Mouse (Mus musculus): ENCODE results near the gene Mrpl57. TPM values are rescaled to one million over a fixed set of nuclear protein-coding genes. Genes with fewer than 3 reads are reported as not detected.

Mrpl57 gene
- polyA plus RNA-seq, 1 experiment from 2014 or later = 162 TPM

DNA sequence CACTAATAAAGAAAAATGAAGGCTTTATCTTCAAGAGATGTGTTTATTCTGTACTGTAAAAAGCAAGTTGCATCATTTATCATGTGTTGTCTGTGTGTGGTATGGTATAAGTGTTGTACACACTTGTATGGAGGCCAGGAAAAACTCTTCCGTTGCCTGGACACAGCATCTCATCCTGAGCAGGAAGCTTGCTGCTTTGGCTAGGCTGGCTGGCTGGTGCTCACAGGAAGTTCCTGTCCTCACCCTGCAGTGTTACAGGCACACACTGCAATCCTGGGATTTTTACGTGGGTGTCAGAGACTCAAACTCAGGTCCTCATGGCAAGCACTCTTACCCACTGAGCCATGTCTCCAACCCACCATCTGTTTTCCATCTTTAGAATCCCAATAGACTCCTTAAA lies 37.1 kb downstream of the Mrpl57 start:
- peaks cover 52% of the 10 kb centered on the region for H3K36me3 ChIP-seq
- no peaks in the 10 kb centered on the region for H3K4me1 ChIP-seq
- H3K4me2 ChIP-seq = no peak overlapping the region
- 92% methylated on average over 2 of the region's 2 CpGs for WGBS
- no peak for ATAC-seq (ENCODE audit: low FRiP score)
- H3K4me3 ChIP-seq (replicated peaks) = no peak overlapping the region
- H3K27me3 ChIP-seq (replicated peaks) = no peaks in the 10 kb centered on the region
- H3K9me3 ChIP-seq (replicated peaks) = no peaks in the 10 kb centered on the region
- no peak overlapping the region for H3K27ac ChIP-seq (replicated peaks)
- no peak overlapping the region for H3K9ac ChIP-seq (replicated peaks)

DNA sequence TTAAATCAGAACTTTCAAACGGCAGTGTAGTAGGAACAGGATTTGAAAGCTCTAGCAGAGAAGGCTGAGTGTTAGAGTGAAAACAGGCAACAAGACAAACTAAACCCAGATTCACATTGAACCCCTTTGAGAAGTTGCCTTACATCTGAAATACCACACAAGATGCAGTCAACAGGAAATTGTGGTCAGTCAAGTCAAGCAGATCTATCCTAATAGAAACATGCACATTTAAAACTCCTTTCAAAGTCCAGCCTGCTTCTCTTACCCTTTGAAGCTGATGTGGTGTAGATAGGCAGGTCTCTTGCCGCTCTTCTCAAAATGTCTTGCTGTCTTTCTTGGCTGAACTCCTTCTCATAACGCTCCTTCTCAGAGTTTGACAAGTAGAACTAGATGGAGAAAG lies 39.2 kb downstream of the Mrpl57 start:
- ATAC-seq (ENCODE audit: low FRiP score) = no peak
- peaks cover 54% of the 10 kb centered on the region for H3K36me3 ChIP-seq
- no peak overlapping the region for H3K27ac ChIP-seq (replicated peaks)
- no peak overlapping the region for H3K4me3 ChIP-seq (replicated peaks)
- no peak overlapping the region for H3K4me2 ChIP-seq
- WGBS = 94% methylated on average over 3 of the region's 3 CpGs
- no peaks in the 10 kb centered on the region for H3K9me3 ChIP-seq (replicated peaks)
- H3K27me3 ChIP-seq (replicated peaks) = no peaks in the 10 kb centered on the region
- no peak overlapping the region for H3K9ac ChIP-seq (replicated peaks)
- no peaks in the 10 kb centered on the region for H3K4me1 ChIP-seq

- WGBS = 97% methylated on average over 3 of the region's 3 CpGs
These were observed 40.7 kb downstream of the Mrpl57 start for GRCm38 (mm10) chr14:57866676-57867276.

GRCm38 (mm10) chr14:57877921-57878320 lies 51.9 kb downstream of the Mrpl57 start:
- Histone ChIP-seq H3K4me3 (replicated peaks) (no peak overlapping the region), H3K4me1 (peaks cover 13% of the 10 kb centered on the region), H3K9ac (replicated peaks) (no peak overlapping the region), H3K27ac (replicated peaks) (no peak overlapping the region), H3K36me3 (0 out of 2 replicates have a peak, but pooled peaks cover 7% of the 10 kb centered on the region), H3K4me2 (no peak overlapping the region), H3K9me3 (replicated peaks) (no peaks in the 10 kb centered on the region), H3K27me3 (replicated peaks) (no peaks in the 10 kb centered on the region)
- 97% methylated on average over 9 of the region's 9 CpGs for WGBS
- ATAC-seq (ENCODE audit: low FRiP score) = no peak

More at GRCm38 (mm10) chr14:57866676-57867276, 40.7 kb downstream of the Mrpl57 start:
- H3K36me3 ChIP-seq = peaks cover 53% of the 10 kb centered on the region
- no peak overlapping the region for H3K4me2 ChIP-seq
- no peaks in the 10 kb centered on the region for H3K4me1 ChIP-seq
- H3K27ac ChIP-seq (replicated peaks) = no peak overlapping the region
- no peak overlapping the region for H3K9ac ChIP-seq (replicated peaks)
- no peaks in the 10 kb centered on the region for H3K9me3 ChIP-seq (replicated peaks)
- no peak for ATAC-seq (ENCODE audit: low FRiP score)
- no peaks in the 10 kb centered on the region for H3K27me3 ChIP-seq (replicated peaks)
- H3K4me3 ChIP-seq (replicated peaks) = no peak overlapping the region

Small RNA genes lying within 50 kb of the gene (microRNA-seq; reads per million reads assigned to microRNA genes)
- not detected for gene Mir3077

Other genes starting within 250 kb of the Mrpl57 start
- 11.0 and 13.3 TPM in 2 replicates for gene Xpo4, start 160.8 kb upstream of the Mrpl57 start, polyA plus RNA-seq (2015; fragmentation: Nextera tagmentation; extraction: Ambion mirVana)
- not detected in 2 replicates for gene Gm49361, start 80.1 kb upstream of the Mrpl57 start, polyA plus RNA-seq (2015; fragmentation: Nextera tagmentation; extraction: Ambion mirVana)
- 5.8 and 8.5 TPM in 2 replicates for gene Lats2, start 67.8 kb upstream of the Mrpl57 start, polyA plus RNA-seq (2015; fragmentation: Nextera tagmentation; extraction: Ambion mirVana)
- gene Sap18, start 28.1 kb upstream of the Mrpl57 start, polyA plus RNA-seq (2015; fragmentation: Nextera tagmentation; extraction: Ambion mirVana) = 26.5 and 28.7 TPM in 2 replicates
- gene Ska3, start within 50 bp of the Mrpl57 start, polyA plus RNA-seq (2015; fragmentation: Nextera tagmentation; extraction: Ambion mirVana) = 5.5 and 12.3 TPM in 2 replicates
- gene Zdhhc20, start 64.0 kb downstream of the Mrpl57 start, polyA plus RNA-seq (2015; fragmentation: Nextera tagmentation; extraction: Ambion mirVana) = 40.7 and 46.2 TPM in 2 replicates
- 68.9 and 75.3 TPM in 2 replicates for gene Micu2, start 173.0 kb downstream of the Mrpl57 start, polyA plus RNA-seq (2015; fragmentation: Nextera tagmentation; extraction: Ambion mirVana)
- 24.9 and 25.9 TPM in 2 replicates for gene Fgf9, start 244.3 kb downstream of the Mrpl57 start, polyA plus RNA-seq (2015; fragmentation: Nextera tagmentation; extraction: Ambion mirVana)

Measured in neural tube, embryonic 15.5 days (tissue).